Mouse (Mus musculus): Measurements from ENCODE around the gene Cit.
A peak's percentile ranks its signal among the peaks of the same experiment; 100 is the strongest.
"Not testable (repeated sequence)": the region's sequence is repeated elsewhere in the genome, so short reads cannot be mapped to it uniquely, and the experiment has no call there.

Gene Cit

DNA sequence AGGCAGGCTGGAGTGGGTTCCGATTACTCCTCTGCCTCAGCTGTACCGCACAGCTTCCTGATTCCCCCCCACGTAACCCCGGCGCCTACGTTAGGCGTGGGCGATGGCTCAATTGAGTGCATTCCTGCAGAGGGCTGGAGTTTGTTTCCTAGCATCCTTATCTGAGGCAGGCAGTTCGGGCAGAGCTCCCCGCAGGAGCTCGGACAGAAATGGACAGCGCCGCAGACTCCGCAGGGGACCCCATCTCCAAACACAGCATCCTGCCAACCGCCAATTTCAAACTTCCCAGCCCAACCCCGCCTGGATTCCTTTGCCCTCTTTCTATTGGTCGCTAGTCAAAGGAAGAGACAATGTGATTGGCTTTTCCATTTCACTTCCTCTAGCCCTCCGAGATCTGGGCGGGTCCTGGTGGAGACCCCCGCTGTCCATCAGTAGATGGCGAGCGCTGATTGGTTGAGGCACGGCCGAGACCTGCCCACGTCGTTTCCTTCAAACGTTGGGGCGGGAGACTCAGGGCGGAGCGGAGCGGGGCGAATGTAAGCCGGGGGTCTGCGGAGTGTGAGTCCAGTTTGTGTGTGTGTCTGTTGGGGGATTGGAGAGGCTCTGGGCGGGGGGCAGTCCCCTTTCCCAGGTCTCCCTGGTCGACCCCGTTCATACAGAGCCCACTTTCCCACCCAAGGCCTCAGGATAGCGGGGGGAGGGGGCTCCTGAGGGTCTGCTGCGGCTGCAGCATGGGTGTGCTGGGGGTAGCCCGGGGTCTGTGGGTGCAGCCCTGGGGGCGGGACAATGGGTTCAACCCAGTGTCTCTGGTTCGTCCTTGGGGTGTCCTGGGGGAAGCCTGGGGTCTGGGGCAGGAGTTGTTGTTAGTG lies at the start of gene Cit:
Cit (plus strand) TSS at position 513 of the 869 bp plus-strand sequence.
- peak; percentile 92 for DNase-seq (ENCODE audit: low read depth)

DNA sequence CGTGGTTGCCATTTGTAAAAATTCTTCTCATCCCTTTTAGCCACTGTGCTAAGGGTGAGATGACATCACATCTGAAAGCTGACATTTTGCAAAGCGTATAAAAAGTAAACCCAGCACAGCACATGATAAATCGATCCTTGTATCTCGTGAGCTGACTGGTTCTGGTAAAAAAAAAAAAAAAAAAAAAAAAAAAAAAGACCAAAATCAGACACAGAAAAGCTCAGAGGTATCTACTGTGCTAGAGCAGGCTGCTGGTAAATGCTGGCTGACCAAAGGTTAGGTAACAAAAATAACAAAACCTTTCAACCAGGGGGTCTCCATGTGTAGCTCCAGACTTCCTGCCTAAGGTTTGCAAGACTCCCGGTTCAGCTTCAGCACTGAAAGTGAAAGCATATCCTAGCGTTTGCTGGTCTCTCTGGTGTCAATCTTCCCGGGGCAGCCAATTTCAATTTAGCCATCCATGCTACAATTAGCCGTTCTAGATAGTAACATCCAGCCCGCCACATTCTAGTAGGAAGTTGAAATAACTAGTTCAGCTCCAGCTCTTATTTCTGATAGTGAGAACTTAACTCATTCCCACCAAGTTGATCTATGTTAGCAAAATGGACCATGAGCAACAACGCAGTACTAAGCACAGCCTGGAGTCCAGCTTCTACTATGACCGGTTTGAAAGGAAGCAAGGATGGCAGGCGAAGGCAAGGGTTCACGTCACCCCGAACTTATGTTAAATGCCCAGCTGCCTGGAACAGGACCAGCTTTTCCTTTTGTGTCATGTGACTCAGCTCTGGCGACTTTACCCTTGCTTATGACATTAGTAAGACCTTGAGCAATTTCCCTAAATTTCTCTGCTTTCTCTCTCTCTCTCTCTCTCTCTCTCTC lies 45.8 kb upstream of the Cit start:
- DNase-seq (ENCODE audit: low read depth): peak; percentile 57

DNA sequence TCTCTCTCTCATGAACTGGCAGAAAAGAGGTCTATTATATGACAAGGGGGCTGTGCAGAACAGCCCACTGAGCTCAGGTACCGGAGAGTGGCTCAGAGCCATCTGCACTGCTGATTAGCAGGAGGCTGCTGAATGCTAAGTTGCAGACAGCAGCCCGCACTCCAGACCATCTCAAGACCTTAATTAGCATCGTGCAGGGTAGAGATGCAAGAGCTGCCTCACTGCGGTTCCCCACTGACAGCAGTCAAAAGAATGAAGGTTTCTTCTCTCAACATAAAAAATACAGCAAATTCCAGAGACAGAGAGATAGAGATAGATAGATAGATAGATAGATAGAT lies 45.2 kb upstream of the Cit start:
- peak; percentile 20 for DNase-seq (ENCODE audit: low read depth)

DNA sequence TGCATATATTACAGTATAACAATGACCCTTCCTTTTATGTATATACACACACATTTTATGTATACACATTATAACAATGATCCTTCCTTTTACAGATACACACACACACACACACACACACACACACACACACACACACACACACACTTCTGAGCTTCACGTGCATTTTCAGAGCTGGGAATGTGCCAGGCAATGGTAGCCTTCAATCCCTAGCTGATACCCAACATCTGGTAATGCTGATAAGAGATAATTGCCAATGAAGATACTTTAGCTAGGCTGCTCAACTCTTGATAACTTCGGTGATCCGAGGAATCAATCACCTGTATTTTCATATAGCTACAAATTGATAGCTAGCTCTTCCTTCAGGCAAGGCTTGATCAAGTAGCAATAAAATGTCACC lies 32.8 kb upstream of the Cit start:
- DNase-seq (ENCODE audit: low read depth): no peak

DNA sequence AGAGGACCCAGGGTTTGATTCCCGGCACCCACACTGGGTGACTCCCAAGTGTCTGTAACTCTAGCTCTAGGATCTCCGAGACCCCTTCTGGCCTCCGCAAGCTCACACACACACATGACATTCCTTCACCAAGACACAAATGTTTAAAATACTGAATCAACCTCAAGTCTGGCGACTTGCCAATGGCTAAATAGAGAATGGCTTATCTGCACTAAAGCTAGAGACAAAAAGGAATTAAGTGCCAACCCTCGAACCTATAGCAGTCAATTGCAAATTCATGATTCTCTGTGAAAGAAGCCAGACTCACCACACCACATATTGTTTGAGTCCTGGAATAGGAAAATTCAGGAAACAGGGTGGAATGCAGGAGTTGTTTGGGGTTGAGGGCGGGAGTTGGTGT lies 28.1 kb upstream of the Cit start:
- no peak for DNase-seq (ENCODE audit: low read depth)

DNA sequence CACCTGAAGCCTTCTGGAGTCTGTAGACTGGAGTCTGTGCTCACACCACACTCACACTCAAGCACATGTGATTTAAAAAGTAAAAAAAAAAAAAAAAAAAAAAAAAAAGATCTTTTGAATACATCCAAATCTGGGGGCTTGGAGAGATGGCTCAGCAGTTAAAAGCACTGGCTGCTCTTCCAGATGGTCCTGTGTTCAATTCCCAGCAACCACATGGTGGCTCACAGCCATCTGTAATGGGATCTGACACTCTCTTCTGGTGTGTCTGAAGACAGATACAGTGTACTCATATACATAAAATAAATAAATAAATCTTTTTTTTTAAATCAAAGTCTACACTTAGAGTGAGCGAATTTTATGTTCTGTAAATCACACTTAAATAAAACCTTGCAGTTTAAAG lies 27.4 kb upstream of the Cit start:
- not testable (repeated sequence) for DNase-seq (ENCODE audit: low read depth)

DNA sequence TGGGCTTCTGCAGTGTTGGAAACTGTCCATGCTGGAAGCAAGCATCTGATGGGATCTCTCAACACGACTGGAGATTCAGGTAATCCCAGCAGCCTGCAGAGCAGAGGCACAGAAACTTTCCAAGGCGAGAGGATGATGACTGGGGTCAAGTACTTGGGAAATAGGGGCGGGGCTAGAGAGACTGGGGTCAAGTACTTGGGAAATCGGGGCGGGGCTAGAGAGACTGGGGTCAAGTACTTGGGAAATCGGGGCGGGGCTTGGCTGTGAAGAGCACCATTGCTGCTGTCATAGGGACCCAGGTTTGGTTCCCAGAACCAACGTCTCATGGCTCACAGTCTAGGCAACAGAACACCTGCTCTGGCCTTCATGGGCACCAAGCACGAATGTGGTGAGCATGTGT lies 25.1 kb upstream of the Cit start:
- no peak for DNase-seq (ENCODE audit: low read depth)

DNA sequence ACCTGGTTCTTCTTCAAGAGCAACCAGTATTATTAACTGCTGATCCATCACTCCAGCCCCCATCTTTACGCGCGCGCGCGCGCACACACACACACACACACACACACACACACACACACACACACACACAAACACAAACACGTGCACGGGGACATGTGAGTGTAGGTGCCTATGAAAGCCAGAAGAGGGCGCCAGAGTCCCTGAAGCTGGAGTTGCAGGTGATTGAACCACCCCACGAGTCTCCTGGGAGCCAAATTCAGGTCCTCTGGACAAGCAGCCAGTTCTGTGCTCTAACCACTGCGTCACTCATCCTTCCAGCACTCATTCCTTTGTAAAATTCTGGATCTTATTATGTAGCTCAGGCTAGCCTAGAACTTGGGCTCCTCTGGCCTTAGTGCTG lies 23.9 kb upstream of the Cit start:
- no peak for DNase-seq (ENCODE audit: low read depth)

DNA sequence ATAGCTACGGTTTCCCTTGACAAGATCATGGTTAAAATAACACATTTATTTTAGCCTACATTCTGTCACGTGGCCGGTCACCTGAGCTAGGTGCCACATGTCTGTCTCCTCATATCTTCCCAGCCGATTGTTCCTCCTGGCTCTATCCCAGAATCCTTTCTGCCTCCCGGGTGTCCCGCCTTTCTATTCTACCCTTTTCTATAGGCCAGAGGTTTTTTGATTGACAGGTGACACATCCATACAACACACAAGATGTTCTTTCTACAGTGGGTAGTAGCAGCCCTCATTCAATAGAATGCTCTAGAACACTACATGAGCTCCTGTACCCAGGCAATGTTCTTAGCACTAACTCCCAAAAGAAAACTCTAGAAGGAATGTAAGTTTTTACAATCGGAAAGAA lies 23.2 kb upstream of the Cit start:
- no peak for DNase-seq (ENCODE audit: low read depth)

DNA sequence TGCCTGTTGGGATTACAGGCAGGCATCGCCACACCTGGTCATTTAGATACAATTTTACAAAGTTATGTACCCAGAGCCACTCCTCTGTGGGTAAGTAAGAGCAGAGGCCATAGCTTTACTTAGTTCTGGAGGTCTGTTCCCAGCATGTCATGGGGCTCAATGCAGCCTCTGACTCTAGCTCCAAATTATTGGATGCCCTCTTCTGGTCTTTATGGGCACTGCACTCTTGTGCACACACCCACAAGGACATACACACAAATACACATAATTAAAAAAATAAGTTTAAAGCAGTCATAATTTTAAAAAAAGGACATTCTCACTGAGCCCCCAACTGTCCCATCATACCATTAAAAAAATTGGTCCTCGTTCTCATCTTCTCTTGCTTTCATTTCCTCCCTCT lies 12.3 kb upstream of the Cit start:
- no peak for DNase-seq (ENCODE audit: low read depth)

DNA sequence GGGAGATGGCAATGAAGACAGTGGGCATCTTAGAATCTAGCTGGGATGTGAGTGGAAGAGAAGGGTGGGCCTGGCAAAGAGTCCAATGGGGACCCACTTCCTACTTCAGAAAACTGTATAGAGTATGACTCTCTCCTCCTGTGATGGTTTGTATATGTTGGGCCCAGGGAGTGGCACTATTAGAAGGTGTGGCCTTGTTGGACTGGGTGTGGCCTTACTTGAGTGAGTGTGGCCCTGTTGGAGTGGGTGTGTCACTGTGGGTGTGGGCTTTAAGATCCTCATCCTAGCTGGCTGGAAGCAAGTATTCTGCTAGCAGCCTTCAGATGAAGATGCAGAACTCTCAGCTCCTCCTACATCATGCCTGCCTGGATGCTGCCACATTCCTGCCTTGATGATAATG lies 11.3 kb upstream of the Cit start:
- DNase-seq (ENCODE audit: low read depth): not testable (repeated sequence)

DNA sequence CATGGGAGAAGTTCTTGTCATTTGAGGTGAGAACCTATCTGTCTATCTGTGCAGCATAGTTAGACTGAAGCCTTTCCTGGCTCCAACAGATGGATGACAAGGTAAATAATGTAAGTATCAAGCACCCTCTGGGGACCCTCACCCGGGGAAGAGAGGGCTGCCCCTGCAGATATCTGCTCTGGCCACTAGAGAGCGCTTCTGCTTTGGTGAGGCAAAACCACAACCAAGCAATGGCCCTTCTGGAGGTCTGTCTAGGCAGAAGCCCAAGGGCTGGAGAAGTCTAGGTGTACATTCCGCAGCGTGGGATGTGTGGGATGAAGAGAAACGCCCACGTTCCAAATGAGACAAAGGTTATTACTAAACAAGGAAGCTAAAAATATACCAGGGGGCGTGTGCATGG lies 9.8 kb upstream of the Cit start:
- peak; percentile 21 for DNase-seq (ENCODE audit: low read depth)

DNA sequence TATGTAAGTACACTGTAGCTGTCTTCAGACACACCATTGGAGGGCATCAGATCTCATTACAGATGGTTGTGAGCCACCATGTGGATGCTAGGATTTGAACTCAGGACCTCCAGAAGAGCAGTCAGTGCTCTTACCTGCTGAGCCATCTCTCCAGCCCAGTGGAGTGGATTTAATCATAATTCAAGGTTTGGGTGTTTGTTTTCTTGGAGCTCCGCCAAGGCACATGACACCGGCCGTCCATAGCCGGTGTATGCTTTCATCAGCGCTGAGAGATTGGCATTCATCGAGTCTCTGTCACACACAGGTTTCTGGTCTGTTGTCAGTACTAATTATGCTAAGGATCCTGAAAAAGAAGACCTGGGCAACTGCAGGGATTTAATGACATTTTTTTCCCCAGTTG lies 7.0 kb upstream of the Cit start:
- no peak for DNase-seq (ENCODE audit: low read depth)

DNA sequence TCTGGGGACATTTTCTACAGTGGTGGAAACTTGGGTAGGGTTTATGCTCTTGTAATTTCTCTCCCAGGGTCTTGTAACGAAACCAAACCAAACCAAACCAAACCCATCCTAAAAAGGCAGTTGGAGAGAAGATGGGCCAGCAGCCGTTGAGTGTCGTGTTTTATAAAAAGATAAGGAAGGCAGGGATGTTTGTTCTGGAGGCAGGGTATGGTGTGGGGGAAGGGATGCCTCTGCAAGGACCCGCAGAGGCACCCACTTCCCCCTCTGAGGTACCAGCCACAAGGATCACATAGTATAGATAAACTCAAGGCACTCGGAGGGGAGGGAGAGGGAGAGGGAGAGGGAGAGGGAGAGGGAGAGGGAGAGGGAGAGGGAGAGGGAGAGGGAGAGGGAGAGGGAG lies 4.6 kb upstream of the Cit start:
- DNase-seq (ENCODE audit: low read depth): no peak

DNA sequence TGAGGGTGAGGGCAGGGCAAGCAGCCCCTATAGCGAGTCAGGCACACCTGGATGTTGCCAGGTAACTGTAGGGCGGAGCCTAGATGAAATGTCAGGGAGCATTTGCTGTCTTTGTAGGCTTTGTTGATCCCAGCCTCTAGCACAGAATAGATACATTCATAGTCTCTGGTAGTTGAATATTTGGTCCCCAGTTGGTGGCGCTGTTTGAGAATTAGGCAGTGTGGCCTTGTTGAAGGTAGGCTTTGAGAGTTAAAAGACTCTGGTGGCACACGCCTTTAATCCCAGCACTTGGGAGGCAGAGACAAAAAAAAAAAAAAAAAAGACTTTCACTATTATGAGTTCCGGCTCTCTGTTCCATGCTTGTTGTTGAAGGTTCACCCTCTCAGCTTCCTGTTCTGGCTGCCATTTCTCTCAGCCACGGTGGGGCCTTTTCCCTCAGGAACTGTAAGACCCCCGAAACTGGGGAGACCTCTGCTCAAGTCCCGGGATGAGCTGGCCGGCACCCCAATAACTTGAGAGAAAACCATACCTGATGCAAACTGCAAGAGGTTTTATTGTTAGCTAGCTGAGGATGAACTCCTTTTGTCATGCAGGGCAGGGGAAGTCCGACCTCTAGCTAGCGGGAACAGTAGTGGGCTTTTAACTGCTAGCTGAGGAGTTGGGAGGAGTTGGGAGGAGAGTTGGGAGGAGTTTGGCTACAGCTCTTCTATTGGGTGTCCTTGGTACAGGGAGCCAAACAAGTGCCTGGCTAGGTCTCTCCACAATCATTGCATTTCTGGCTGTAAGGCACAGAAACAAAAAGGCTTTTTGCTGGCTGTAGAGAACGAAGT lies 3.9 kb upstream of the Cit start:
- DNase-seq (ENCODE audit: low read depth): no peak

DNA sequence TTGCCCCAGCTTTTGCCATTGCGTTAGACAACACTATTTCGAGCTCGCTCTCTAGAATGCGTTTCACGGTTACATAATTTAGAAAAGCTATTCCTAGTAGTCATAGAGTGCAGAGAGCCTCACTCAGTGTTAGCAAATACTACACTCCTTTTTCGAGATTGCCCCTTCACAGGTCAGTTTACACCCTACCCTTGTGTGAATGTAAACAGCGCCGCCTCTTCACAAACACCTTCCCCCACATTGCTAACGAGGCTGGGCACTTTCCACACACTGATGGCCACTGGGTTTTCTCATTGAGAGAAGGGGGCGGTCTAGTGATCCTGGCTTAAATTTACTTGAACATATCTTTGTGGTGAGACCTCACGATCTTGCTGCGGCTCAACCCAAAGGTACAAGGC lies 711 bp upstream of the Cit start:
- DNase-seq (ENCODE audit: low read depth): no peak

DNA sequence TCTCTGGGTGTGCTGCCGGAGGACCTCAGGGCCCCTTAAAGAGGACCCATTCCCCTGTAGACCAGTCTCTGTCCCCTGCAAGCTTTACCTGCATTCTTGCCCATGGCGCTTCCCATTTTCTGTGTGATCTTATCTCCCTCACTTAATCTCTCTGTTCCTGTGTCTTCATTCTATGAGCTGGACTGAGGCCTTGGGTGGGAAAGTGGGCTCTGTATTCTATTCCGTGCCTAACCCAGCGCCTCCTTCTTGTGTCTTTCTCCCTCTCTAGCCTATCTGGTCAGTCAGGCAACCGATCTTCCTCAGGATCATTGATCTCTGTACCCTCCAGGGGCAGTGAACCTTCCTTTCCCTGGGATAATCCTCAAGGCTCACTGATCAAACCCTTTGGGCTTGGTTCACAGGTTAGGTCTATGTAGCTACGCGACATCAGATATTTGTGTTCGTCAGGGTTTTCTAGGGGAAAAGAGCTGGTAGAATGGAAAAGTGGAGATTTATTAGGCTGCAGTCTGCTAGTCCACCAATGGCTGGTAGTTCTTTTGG lies 627 bp downstream of the Cit start:
- peak; percentile 14 for DNase-seq (ENCODE audit: low read depth)

DNA sequence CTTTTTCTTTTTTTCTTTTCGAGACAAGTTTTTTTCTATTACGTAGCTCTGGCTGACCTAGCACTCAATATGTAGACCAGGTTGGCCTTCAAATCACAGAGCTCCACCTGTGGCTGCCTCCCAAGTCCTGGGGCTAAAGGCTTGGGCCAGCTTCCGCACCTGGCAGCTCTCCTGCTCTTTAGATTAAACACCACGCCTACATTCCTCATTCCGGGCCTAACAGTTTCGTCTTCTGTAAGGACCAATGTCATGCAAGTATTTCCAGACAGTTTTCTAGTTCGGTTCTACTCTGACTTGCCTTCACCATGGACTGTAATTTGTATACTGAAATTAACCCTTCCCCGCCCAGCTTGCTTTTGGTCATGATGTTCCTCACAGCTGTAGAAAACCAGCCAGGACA lies 2.1 kb downstream of the Cit start:
- DNase-seq (ENCODE audit: low read depth): no peak

DNA sequence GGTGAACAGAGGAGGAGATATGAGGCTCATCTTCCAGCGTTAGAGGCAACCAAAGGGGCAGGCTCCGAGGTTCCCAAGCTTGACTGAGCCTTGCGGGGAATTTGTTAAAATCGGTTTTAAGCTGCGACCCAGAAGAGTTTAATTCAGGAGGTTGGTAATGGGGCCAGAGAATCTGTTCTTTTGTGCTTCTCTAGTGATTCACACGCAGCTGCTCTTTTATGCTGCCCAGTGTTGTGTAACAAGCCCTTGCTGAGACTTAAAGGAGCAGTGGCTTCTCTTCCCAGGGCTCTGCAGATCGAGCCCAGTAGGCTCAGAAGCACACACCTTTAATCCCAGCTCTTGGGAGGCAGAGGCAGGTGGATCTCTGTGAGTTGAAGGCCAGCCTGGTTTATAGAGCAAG lies 3.4 kb downstream of the Cit start:
- DNase-seq (ENCODE audit: low read depth): no peak

DNA sequence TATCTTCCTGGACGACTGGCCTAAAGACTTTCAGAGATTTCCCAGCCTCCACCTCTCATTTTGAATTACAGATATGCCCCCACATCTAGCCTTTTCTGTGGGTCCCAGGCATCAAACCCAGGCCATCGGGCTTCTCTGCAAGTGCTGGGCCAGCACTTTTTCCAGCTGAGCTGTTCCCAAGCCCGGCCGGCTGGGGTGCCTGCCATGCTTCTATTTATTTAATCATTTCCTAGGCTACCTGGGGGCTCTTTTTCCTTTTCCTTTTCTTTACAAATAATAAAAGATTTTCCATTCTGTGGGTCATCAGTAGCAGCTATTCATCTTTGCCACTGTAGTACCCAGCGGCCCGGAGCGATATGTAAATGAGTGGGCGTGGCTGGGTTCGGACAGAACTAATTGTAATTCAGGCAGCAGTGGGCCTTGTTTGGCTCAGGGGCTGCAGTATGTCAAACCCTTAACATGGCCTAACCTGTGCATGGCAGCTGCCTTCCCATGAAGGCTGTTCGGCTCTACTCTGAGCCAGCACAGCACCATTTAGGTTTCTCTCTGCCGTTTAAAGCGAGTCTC lies 4.3 kb downstream of the Cit start:
- DNase-seq (ENCODE audit: low read depth): no peak

DNA sequence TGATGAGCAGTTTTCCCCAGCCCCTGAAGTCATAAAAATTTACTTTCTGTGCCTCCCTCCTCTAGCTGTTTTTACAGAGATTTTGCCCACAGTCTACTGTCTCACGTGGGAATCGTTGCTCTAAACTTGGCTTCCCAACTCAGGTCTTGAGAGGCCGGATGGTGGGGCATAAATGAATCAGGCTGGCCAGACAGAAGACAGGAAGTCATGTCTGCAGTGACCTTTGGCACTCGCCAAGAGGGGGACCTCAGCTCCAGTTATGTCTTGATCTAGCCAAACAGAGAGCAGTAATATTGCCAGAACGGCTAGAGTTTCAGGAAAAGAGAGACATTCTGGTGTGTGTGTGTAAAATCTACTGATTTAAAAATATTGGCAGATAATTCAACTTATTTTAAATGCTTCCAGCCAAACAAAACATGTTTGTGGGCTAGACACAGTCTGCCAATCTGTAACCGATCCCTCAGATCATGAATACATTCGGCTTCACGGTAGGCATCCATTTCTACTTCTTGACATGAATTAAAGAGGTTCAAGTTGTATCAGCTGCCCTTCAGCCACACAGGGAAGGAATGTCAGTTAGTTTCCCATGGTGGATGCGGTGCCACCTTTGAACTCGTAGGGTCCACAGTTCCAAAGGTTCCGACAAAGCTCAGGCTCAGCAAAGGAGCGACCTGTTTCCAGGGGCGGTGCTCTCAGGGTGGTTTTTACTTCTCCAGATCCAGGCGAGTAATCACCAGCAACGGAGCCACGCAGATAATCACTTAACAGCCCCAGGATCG lies 5.4 kb downstream of the Cit start:
- no peak for DNase-seq (ENCODE audit: low read depth)
